Mouse (Mus musculus) small intestine, adult 10 weeks (tissue): ENCODE measurements around the gene Pip5k1b. TPM values are rescaled to one million over a fixed set of nuclear protein-coding genes. Genes with fewer than 3 reads are reported as not detected.

ENCODE experiments used
- polyA plus RNA-seq: library from polyadenylated mRNA; stranded (reverse); fragments of 350-450 nt; fragmentation: Illumina TruSeq; extraction: RNeasy Lipid Tissue Mini Kit (QIAGEN cat#74804); gene quantifications from one replicate; pipeline ENCODE4 v1.2.3, GENCODE M21; 2014; ENCODE audit warnings: low replicate concordance

Pip5k1b gene
- polyA plus RNA-seq, result 50.0 TPM

GRCm38 (mm10) chr19:24555466-24555903, at the start of gene Pip5k1b:
TSS of gene Pip5k1b (minus strand) at chr19:24555872.

GRCm38 (mm10) chr19:24476929-24477882, 78.5 kb downstream of the Pip5k1b start, which contains the start of gene Fam122a:
TSS of gene Fam122a (minus strand) at chr19:24477356.

GRCm38 (mm10) chr19:24280601-24281228, 275.0 kb downstream of the Pip5k1b start, which contains the start of gene Fxn:
TSS of gene Fxn (minus strand) at chr19:24280605.

Other genes with a start within 250 kb of the Pip5k1b start
- gene Fam122a, start 78.5 kb downstream of the Pip5k1b start, polyA plus RNA-seq, result 1.5 TPM
- gene Tmem252, start 118.1 kb upstream of the Pip5k1b start, polyA plus RNA-seq, result 3.0 TPM